Mouse (Mus musculus): ENCODE data around the gene Spcs2.
A peak's percentile ranks its signal among the peaks of the same experiment; 100 is the strongest.

Spcs2 gene

GRCm38 (mm10) chr7:99863362-99863761 is at the start of gene Spcs2:
Gene Spcs2 (minus strand): TSS chr7:99863462.
- DNase-seq = no peak

- no peak for DNase-seq
Observed at GRCm38 (mm10) chr7:99911038-99911437, 47.8 kb upstream of the Spcs2 start.

- DNase-seq = no peak
Observed at GRCm38 (mm10) chr7:99907463-99907862, 44.2 kb upstream of the Spcs2 start.

- DNase-seq = no peak
Observed at GRCm38 (mm10) chr7:99906346-99906745, 43.1 kb upstream of the Spcs2 start.

GRCm38 (mm10) chr7:99904421-99905005 is 41.3 kb upstream of the Spcs2 start:
- no peak for DNase-seq

- DNase-seq = no peak
Observed at GRCm38 (mm10) chr7:99902918-99903665, 39.8 kb upstream of the Spcs2 start.

- no peak for DNase-seq
Observed at GRCm38 (mm10) chr7:99902208-99902607, 38.9 kb upstream of the Spcs2 start.

GRCm38 (mm10) chr7:99896905-99897304 is 33.6 kb upstream of the Spcs2 start:
- no peak for DNase-seq

GRCm38 (mm10) chr7:99894478-99894877 is 31.2 kb upstream of the Spcs2 start:
- DNase-seq = no peak

- no peak for DNase-seq
Observed at GRCm38 (mm10) chr7:99893967-99894366, 30.7 kb upstream of the Spcs2 start.

- no peak for DNase-seq
Observed at GRCm38 (mm10) chr7:99892351-99892750, 29.1 kb upstream of the Spcs2 start.

- no peak for DNase-seq
Observed at GRCm38 (mm10) chr7:99891471-99891870, 28.2 kb upstream of the Spcs2 start.

GRCm38 (mm10) chr7:99890168-99890755 is 27.0 kb upstream of the Spcs2 start:
- no peak for DNase-seq

- DNase-seq = no peak
Observed at GRCm38 (mm10) chr7:99889175-99889880, 26.1 kb upstream of the Spcs2 start.

GRCm38 (mm10) chr7:99887743-99888142 is 24.5 kb upstream of the Spcs2 start:
- no peak for DNase-seq

GRCm38 (mm10) chr7:99887230-99887735 is 24.0 kb upstream of the Spcs2 start:
- no peak for DNase-seq

- DNase-seq = no peak
Observed at GRCm38 (mm10) chr7:99878254-99878653, 15.0 kb upstream of the Spcs2 start.

GRCm38 (mm10) chr7:99876345-99876744 is 13.1 kb upstream of the Spcs2 start:
- peak; percentile 84 for DNase-seq

- DNase-seq = no peak
Observed at GRCm38 (mm10) chr7:99875891-99876290, 12.6 kb upstream of the Spcs2 start.

GRCm38 (mm10) chr7:99873965-99874364 is 10.7 kb upstream of the Spcs2 start:
- DNase-seq = no peak

GRCm38 (mm10) chr7:99869296-99869695 is 6.0 kb upstream of the Spcs2 start:
- DNase-seq = no peak

GRCm38 (mm10) chr7:99865219-99865618 is 2.0 kb upstream of the Spcs2 start:
- DNase-seq = no peak
